Mouse (Mus musculus): ENCODE results near the gene Lnx2.

- TF ChIP-seq POLR2A (IDR thresholded peaks at IDR 0.05; ENCODE audit: control insufficient read depth, low read depth, low read length) (no peak), CTCF (IDR thresholded peaks at IDR 0.05; ENCODE audit: control insufficient read depth, insufficient read depth, insufficient replicate concordance, low read depth, low read length) (no peak)
Measured at GRCm38 (mm10) chr5:147117027-147117426, 40.6 kb upstream of the Lnx2 start.

All from testis, adult 2 months (tissue).